Mouse (Mus musculus) gastrocnemius, adult 8-10 months (tissue): Measurements from ENCODE around the gene Diaph3. TPM values are rescaled to one million over a fixed set of nuclear protein-coding genes. Genes with fewer than 3 reads are reported as not detected.
"Not testable (repeated sequence)": the region's sequence is repeated elsewhere in the genome, so short reads cannot be mapped to it uniquely, and the experiment has no call there.

Source experiments
- DNase-seq, 2 experiments: peaks; one replicate each; pipeline ENCODE4 v3.0.0; 2022; ENCODE audit warnings: low spot score in 2 of 2
- total RNA-seq, 4 experiments: library from RNA; stranded (reverse); gene quantifications; 2 replicates each; pipeline ENCODE4 v1.2.4; 2022

Gene Diaph3
- total RNA-seq, 4 experiments from 2014 or later = 0.15 to 0.27 TPM; not detected in 2

- no peak for DNase-seq
These were observed 399.0 kb downstream of the Diaph3 start for GRCm38 (mm10) chr14:86741855-86742531.

- no peak for DNase-seq
These were observed 402.1 kb downstream of the Diaph3 start for GRCm38 (mm10) chr14:86738916-86739315.

- no peak for DNase-seq
These were observed 404.4 kb downstream of the Diaph3 start for GRCm38 (mm10) chr14:86736646-86737045.

GRCm38 (mm10) chr14:86731300-86731699 is 409.7 kb downstream of the Diaph3 start:
- DNase-seq = no peak

GRCm38 (mm10) chr14:86729617-86730098 is 411.4 kb downstream of the Diaph3 start:
- DNase-seq = no peak

GRCm38 (mm10) chr14:86727538-86728045 is 413.4 kb downstream of the Diaph3 start:
- no peak for DNase-seq

- no peak for DNase-seq
These were observed 419.3 kb downstream of the Diaph3 start for GRCm38 (mm10) chr14:86721768-86722167.

GRCm38 (mm10) chr14:86721082-86721481 is 420.0 kb downstream of the Diaph3 start:
- DNase-seq = no peak

- DNase-seq = not testable (repeated sequence)
These were observed 420.6 kb downstream of the Diaph3 start for GRCm38 (mm10) chr14:86720408-86720807.

- no peak for DNase-seq
These were observed 426.8 kb downstream of the Diaph3 start for GRCm38 (mm10) chr14:86714088-86714690.

- DNase-seq = no peak
These were observed 437.0 kb downstream of the Diaph3 start for GRCm38 (mm10) chr14:86704080-86704479.

- no peak for DNase-seq
These were observed 439.9 kb downstream of the Diaph3 start for GRCm38 (mm10) chr14:86701145-86701544.

GRCm38 (mm10) chr14:86697887-86698286 is 443.1 kb downstream of the Diaph3 start:
- DNase-seq = no peak

- DNase-seq = no peak
These were observed 448.3 kb downstream of the Diaph3 start for GRCm38 (mm10) chr14:86692714-86693113.

- DNase-seq = no peak
These were observed 449.7 kb downstream of the Diaph3 start for GRCm38 (mm10) chr14:86691298-86691697.

GRCm38 (mm10) chr14:86684585-86685503 is 456.2 kb downstream of the Diaph3 start:
- DNase-seq = no peak

GRCm38 (mm10) chr14:86681951-86682350 is 459.1 kb downstream of the Diaph3 start:
- DNase-seq = no peak

- DNase-seq = no peak
These were observed 462.0 kb downstream of the Diaph3 start for GRCm38 (mm10) chr14:86678992-86679391.

GRCm38 (mm10) chr14:86678179-86678780 is 462.8 kb downstream of the Diaph3 start:
- no peak for DNase-seq

- DNase-seq = no peak
These were observed 464.0 kb downstream of the Diaph3 start for GRCm38 (mm10) chr14:86677015-86677414.

- DNase-seq = no peak
These were observed 465.7 kb downstream of the Diaph3 start for GRCm38 (mm10) chr14:86675314-86675713.
